Mouse (Mus musculus) thymus, postnatal 0 days (tissue): Measurements from ENCODE around the gene Enkd1. TPM values are rescaled to one million over a fixed set of nuclear protein-coding genes. Genes with fewer than 3 reads are reported as not detected.
A peak's percentile ranks its signal among the peaks of the same experiment; 100 is the strongest.

ENCODE experiments used
- DNase-seq: peaks from one replicate; pipeline ENCODE4 v3.0.0-alpha.2; 2015; ENCODE audit warnings: low spot score
- polyA plus RNA-seq: library from polyadenylated mRNA; unstranded; fragments of >200 nt; fragmentation: Nextera tagmentation; extraction: Ambion mirVana; gene quantifications from 2 replicates; pipeline ENCODE4 v1.2.1, GENCODE M21; 2015

Enkd1 gene
- polyA plus RNA-seq, 1 experiment from 2014 or later, result 28.7 TPM

GRCm38 (mm10) chr8:105702731-105703415 lies 5.1 kb downstream of the Enkd1 start:
- DNase-seq, result no peak

GRCm38 (mm10) chr8:105702001-105702401 lies 6.0 kb downstream of the Enkd1 start:
- no peak for DNase-seq

- peak; percentile 95 for DNase-seq
Measured at GRCm38 (mm10) chr8:105700966-105701824, 6.8 kb downstream of the Enkd1 start, which contains the start of the genes Acd and Pard6a. TSS of gene Acd (minus strand) at chr8:105701102. TSS of gene Pard6a (plus strand) at chr8:105701148.

- DNase-seq, result peak; percentile 63
Measured at GRCm38 (mm10) chr8:105700566-105700965, 7.4 kb downstream of the Enkd1 start.

GRCm38 (mm10) chr8:105699488-105700215 lies 8.4 kb downstream of the Enkd1 start:
- DNase-seq, result no peak

- no peak for DNase-seq
Measured at GRCm38 (mm10) chr8:105698734-105699133, 9.3 kb downstream of the Enkd1 start.

GRCm38 (mm10) chr8:105697196-105697780 lies 10.7 kb downstream of the Enkd1 start:
- no peak for DNase-seq

- DNase-seq, result no peak
Measured at GRCm38 (mm10) chr8:105695080-105695780, 12.8 kb downstream of the Enkd1 start.

GRCm38 (mm10) chr8:105694051-105694799 lies 13.8 kb downstream of the Enkd1 start:
- no peak for DNase-seq

GRCm38 (mm10) chr8:105693648-105694047 lies 14.4 kb downstream of the Enkd1 start:
- peak; percentile 40 for DNase-seq

GRCm38 (mm10) chr8:105692449-105693182 lies 15.4 kb downstream of the Enkd1 start:
- no peak for DNase-seq

- no peak for DNase-seq
Measured at GRCm38 (mm10) chr8:105690978-105691377, 17.0 kb downstream of the Enkd1 start.

- DNase-seq, result no peak
Measured at GRCm38 (mm10) chr8:105689983-105690360, 18.0 kb downstream of the Enkd1 start.

- DNase-seq, result no peak
Measured at GRCm38 (mm10) chr8:105689256-105689982, 18.6 kb downstream of the Enkd1 start.

- DNase-seq, result no peak
Measured at GRCm38 (mm10) chr8:105688242-105688752, 19.7 kb downstream of the Enkd1 start.

- no peak for DNase-seq
Measured at GRCm38 (mm10) chr8:105687512-105687911, 20.5 kb downstream of the Enkd1 start.

GRCm38 (mm10) chr8:105686551-105686950 lies 21.5 kb downstream of the Enkd1 start:
- peak; percentile 54 for DNase-seq

GRCm38 (mm10) chr8:105685796-105686308 lies 22.2 kb downstream of the Enkd1 start, which contains the start of gene Carmil2:
TSS of gene Carmil2 (plus strand) at chr8:105686274.
- peak; percentile 98 for DNase-seq
